ENCODE assay signal across 8 mouse cellular contexts in genomic region chr6:108569460-108570187, GRCm38 (mm10).
DNase-seq lines count a peak whose midpoint lies in the region; ATAC-seq and TF ChIP-seq lines count a peak whose summit lies in the region.

No protein-coding gene starts in this region.

- DNase-seq in embryo, embryonic 11 days: peak; percentile 69
- DNase-seq in heart, postnatal 14 days: peak; percentile 7 to 9
- DNase-seq in frontal cortex, postnatal 14 days (ENCODE audit: low spot score in 2 of 2): no peak
- DNase-seq in thymus, postnatal 4 days: no peak
- DNase-seq in spleen, postnatal 36 days (ENCODE audit: low spot score in 2 of 2): no peak
- DNase-seq in urinary bladder, adult 2 months (ENCODE audit: low spot score): no peak

- no peak overlapping the region for H3K4me3 ChIP-seq in E14TG2a.4 (replicated peaks; ENCODE audit: low read length)
- no peak overlapping the region for H3K4me3 ChIP-seq in limb, embryonic 15.5 days

- 15% methylated on average over 7 of the region's 7 CpGs for WGBS in limb, embryonic 15.5 days

- H3K27ac ChIP-seq in limb, embryonic 15.5 days: peak overlapping the region; percentile 80

- intact Hi-C loops in heart, postnatal 14 days (cut with DNase I): loop anchor here (2.0 to 10.0 kb wide), 3 partner anchors 55 to 143 kb away; no protein-coding TSS in a partner anchor

- no peaks in the 10 kb centered on the region for H3K36me3 ChIP-seq in E14TG2a.4 (ENCODE audit: insufficient read depth, low read length)
- no peaks in the 10 kb centered on the region for H3K36me3 ChIP-seq in limb, embryonic 15.5 days

- H3K9me3 ChIP-seq in E14TG2a.4 (ENCODE audit: low read length): no peaks in the 10 kb centered on the region
- H3K9me3 ChIP-seq in limb, embryonic 15.5 days: no peaks in the 10 kb centered on the region

- no peak for ATAC-seq in limb, embryonic 15.5 days (ENCODE audit: insufficient number of reproducible peaks, low FRiP score, low TSS enrichment, low read depth)

- no peak overlapping the region for H3K9ac ChIP-seq in limb, embryonic 15.5 days

- H3K27me3 ChIP-seq in E14TG2a.4 (ENCODE audit: insufficient read depth, low read length): 0 out of 2 replicates have a peak, but pooled peaks cover 4% of the 10 kb centered on the region
- H3K27me3 ChIP-seq in limb, embryonic 15.5 days: no peaks in the 10 kb centered on the region

- peak overlapping the region; percentile 60; the same call in 1 of the 2 replicates for H3K4me2 ChIP-seq in limb, embryonic 15.5 days

- peaks cover 68% of the 10 kb centered on the region for H3K4me1 ChIP-seq in E14TG2a.4 (replicated peaks; ENCODE audit: low read depth, low read length)
- peaks cover 19% of the 10 kb centered on the region for H3K4me1 ChIP-seq in limb, embryonic 15.5 days

- peak; percentile 14; the same call in 1 of the 2 replicates for TF ChIP-seq CTCF in E14TG2a.4 (conservative IDR thresholded peaks at IDR 0.05; ENCODE audit: low read length)

Comparison
In these comparisons a context has a peak if more than half of its experiments do, and no peak if none do; other contexts are left out.
1. DNase-seq: peak in embryo, embryonic 11 days (single experiment) and heart, postnatal 14 days (2 of 2); none in frontal cortex, postnatal 14 days (0 of 2), thymus, postnatal 4 days (single experiment), spleen, postnatal 36 days (0 of 2) and urinary bladder, adult 2 months (single experiment).